Mouse (Mus musculus) lung, adult 2 months (tissue): ENCODE measurements around the gene Grem2.

Experiments used
- CTCF ChIP-seq: fragments of 200-500 bp; IDR thresholded peaks from 2 replicates; pipeline ENCODE4 v1.5.1; 2011; ENCODE audit warnings: mild to moderate bottlenecking, low read length, control low read depth; ENCODE audit not compliant: insufficient read depth
- POLR2A ChIP-seq: fragments of 200-500 bp; IDR thresholded peaks from 2 replicates; pipeline ENCODE4 v1.6.1; 2011; ENCODE audit warnings: low read depth, mild to moderate bottlenecking, control low read depth, low read length, borderline replicate concordance; ENCODE audit errors: extremely low read depth

DNA sequence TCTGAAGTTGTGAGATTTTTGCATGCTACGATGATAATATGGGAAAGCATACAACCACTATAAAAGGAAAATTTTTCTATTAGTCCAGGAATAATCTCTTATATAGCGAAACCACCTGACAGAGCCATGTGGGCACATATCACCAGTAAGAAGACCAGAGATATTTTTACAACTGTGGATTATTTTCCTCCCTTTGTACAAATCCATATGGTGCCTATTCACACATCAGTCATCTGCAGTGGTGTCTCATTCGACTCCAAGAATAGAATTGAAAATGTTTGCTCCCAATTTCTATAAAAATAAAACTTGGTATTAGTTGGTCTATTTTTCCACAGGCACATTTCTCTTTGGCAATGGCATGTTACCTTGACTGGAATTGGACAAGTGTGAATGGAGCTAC, 11.8 kb downstream of the Grem2 start:
- TF ChIP-seq CTCF (no peak), POLR2A (no peak)
